Mouse (Mus musculus) gastrocnemius, postnatal 36 days (tissue): ENCODE measurements at regions not wholly inside any gene's neighbourhood (a gene's known extent, or its start where the extent isn't known, plus 50 kb on each side); places are given as distances from the start of the nearest gene placed in this dataset.

Experiments used
- DNase-seq, 2 experiments: peaks; one replicate each; pipeline ENCODE4 v3.0.0; 2022
- intact Hi-C: fragments of 180-260 bp; cut with DNase I; formaldehyde crosslinking; loops from one replicate; pipeline ENCODE4 v1.15.1; 2025

DNA sequence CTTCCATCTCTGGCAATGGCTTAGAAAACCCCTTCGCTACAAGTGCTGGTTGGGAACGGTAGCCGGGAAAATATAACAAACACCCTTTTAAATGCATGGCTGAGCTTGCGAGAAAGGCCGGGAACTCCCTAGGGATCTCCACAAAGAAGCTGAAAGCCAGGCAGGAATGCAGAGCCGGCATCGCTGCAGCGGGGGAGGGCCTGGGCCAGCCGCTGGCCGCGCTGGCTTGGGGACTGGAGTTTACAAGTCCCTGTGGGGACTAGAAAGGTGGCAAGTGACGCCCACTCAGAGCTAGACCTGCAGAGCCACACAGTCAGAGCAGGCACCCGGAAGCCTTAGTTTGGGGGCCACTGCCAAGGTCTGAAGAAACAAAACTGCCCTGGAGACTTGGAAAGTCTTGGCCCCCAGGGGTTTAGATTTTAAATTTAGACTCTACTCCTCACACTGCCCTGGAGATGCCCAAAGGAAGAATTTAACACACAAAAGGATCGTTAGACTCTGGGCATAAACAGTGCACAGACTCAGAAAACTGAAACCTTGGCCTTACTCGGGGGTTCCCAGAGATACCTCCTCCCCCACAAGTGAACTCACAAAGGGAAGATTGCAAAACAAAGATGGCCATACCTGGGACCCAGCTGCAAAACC, 59.4 kb downstream of the 1700001O22Rik start:
- DNase-seq = peak in 1 of 2 experiments; percentile 55
- intact Hi-C loops = no loop called here

DNA sequence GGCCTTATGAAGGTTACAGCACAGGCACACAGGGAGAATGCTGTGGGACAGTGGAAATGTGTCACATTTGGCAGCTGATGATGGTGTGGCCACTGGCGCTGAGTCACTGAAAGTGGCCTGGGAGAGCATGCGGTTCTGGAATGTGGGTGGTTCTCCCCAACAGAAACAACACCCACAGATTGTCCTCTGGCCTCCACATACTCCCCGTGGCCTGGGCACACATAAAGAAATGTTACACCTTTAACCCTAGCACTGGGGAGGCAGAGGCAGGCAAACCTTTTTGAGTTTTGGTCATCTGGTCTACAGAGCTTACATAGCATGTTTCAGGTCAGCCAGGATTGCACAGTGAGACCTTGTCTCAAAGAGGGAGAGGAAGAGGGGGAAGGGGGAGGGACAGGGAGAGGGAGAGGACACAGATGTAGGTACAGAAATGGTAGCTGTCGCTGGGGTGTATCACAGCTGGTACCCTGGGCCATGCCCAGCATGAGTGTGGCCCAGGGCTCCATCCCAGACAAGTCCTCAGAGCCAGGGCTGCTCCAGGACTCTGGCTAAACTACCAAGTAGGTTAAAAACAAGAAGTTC, 60.1 kb downstream of the 1700001O22Rik start:
- no peak for DNase-seq
- intact Hi-C loops = no loop called here

DNA sequence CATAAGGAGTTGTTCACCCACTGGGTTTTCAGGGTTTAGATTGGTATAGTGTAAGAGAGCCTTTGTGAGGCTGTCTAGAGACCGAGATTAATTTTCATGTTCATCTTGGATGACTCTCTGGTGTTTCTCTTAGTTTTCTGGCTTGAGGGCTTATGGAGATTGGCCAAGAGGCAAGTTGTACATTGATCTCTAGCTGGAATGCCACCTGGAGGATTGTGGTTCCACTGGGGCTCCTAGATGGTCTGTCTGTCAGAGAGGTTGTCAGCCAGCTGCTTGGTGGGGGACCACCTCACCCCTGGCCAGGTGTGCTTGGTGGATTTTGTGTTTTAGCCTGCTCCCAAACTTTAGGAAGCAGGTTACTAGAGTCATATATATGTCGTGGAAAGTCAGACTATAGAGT, 62.0 kb downstream of the 1700001O22Rik start:
- intact Hi-C loops = no loop called here

GRCm38 (mm10) chr2:30737759-30738158, 65.7 kb downstream of the 1700001O22Rik start:
- no peak for DNase-seq
- intact Hi-C loops = no loop called here

More for the DNA sequence above, 62.0 kb downstream of the 1700001O22Rik start:
- no peak for DNase-seq

GRCm38 (mm10) chr2:30736705-30737104, 66.8 kb downstream of the 1700001O22Rik start:
- intact Hi-C loops = no loop called here
- no peak for DNase-seq

DNA sequence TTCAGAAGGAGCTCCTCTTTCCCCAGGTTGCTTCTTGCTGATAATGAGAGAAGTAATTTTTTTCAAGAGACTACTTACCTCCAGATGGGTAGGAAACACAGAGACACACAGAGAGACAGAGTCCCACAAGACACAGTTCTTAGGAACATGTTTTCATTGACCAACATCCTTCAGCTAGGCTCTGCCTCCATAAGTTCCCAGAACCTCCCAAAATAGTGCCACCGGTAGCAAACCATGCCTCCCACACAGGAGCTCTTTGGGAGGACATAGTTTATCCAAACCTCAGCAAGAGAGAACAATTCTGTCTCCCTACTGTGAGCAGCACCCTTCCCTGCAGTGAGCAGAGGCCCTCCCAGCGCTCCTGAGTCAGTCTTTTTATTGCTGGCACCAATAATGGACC, 67.2 kb downstream of the 1700001O22Rik start:
- DNase-seq = no peak
- intact Hi-C loops = no loop called here

- DNase-seq = no peak
Observed at GRCm38 (mm10) chr2:30733853-30734252, 69.6 kb downstream of the 1700001O22Rik start.

DNA sequence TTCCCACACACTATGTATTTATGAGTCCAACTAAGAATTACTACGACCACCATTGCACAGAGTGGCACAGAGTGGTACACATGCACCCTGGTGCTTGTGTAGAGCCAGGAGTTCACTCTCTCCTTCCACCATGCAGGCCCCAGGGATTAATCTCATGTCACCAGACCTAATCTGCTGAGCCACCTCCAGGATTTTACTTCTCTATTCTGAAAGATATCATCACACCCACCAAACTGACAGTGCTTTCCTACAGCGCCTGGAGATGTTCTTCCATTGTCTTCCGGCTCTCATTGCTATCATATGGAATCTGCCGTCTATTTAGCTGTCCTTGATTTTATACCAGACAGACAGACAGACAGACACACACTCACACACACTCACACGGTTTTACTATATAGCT, 71.6 kb downstream of the 1700001O22Rik start:
- intact Hi-C loops = no loop called here
- no peak for DNase-seq

More at GRCm38 (mm10) chr2:30733853-30734252, 69.6 kb downstream of the 1700001O22Rik start:
- intact Hi-C loops = no loop called here

DNA sequence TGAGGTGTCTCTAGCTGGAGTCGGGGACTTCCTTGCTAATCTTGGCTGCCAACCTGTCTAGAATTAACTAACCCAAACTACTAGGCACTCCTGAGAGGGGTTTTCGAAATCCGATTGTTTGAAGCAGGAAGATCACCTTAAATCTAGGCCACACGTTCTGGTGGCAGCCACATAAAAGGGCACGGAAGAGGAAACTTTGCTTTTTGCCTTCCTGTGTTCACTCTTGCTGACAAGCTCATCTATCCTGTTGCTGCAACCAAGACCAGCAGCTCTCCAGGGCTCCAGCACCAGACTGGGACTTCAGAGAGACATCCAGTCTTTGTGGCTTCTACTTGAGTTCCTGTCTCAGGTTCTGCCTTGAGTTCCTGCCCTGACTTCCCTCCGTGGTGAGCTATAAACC, 75.5 kb downstream of the 1700001O22Rik start:
- intact Hi-C loops = no loop called here
- DNase-seq = no peak

GRCm38 (mm10) chr2:30725601-30726489, 77.6 kb downstream of the 1700001O22Rik start:
- intact Hi-C loops = no loop called here
- DNase-seq = no peak

- intact Hi-C loops = no loop called here
- no peak for DNase-seq
Observed at GRCm38 (mm10) chr2:30725186-30725585, 78.3 kb downstream of the 1700001O22Rik start.

- no peak for DNase-seq
- intact Hi-C loops = loop anchor here (5.0 kb wide), 1 partner anchor 48 kb away; no protein-coding TSS in a partner anchor
Observed at GRCm38 (mm10) chr2:30724521-30724920, 78.9 kb downstream of the 1700001O22Rik start.

DNA sequence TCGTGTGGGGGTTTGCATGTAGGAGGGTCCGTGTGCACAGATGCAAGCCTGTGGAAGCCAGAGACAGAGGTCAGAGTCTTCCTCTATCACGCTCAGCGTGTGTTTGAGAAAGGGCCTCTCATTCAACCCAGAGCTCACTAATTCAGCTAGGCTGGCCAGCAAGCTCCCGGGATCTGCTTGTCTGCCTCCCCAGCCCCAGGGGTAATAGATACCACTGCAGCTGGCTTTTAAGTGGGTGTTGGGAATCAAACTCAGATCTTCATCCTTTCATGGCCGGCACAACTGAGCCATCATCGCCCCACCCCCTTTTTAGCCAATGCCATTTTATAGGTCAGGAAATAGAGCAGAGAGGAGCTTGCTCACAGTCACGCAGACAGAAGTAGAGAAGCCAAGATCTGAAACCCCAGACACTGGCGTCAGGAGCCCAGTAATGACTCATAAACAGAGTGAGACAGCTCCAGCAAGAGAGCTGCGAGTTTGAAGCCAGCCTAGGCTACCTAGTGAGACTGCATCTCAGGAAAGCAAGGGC, 80.3 kb downstream of the 1700001O22Rik start:
- intact Hi-C loops = loop anchor here (5.0 kb wide), 1 partner anchor 49 kb away; no protein-coding TSS in a partner anchor
- DNase-seq = no peak

DNA sequence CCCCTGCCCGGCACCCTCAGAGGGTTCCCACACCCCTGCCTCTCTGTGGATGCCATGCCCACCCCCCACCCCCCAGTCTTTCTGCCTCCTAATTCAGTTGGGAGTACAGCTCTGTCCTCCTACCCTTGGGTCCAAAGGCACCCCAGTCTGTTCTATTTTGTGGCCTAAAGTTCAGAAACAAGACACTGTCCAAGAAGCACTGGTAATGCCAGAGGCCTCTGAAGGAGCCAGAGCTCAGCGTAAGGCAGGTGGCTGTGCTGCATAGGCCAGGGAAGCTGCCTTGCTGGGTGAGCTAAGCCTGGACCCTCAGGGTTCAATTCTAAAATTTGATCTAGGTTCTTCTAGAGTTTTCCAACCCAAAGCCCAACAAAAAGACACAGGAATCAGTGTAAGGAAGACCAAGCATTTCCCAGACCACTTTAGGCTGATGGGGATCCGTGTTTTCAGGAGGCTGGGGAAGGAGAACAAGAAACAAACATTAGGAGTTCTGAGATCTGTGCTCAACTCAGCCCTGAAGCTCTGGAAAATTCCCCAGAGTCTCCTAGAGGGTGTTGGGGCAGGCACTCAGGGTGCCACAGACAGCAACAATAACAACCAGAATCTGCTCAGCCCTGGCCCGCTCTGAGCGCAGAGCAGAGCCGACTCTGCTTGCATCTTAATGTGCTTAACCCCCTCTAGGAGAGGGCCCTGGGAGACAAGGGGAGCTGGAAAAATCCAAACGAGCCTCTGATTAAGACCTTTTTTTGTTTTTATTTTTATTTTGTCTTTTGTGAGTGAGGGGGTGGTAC, 81.0 kb downstream of the 1700001O22Rik start:
- no peak for DNase-seq
- intact Hi-C loops = loop anchor here (5.0 kb wide), 1 partner anchor 50 kb away; no protein-coding TSS in a partner anchor

GRCm38 (mm10) chr2:30721473-30722262, 81.8 kb downstream of the 1700001O22Rik start:
- no peak for DNase-seq
- intact Hi-C loops = loop anchor here (5.0 kb wide), 1 partner anchor 51 kb away; no protein-coding TSS in a partner anchor

DNA sequence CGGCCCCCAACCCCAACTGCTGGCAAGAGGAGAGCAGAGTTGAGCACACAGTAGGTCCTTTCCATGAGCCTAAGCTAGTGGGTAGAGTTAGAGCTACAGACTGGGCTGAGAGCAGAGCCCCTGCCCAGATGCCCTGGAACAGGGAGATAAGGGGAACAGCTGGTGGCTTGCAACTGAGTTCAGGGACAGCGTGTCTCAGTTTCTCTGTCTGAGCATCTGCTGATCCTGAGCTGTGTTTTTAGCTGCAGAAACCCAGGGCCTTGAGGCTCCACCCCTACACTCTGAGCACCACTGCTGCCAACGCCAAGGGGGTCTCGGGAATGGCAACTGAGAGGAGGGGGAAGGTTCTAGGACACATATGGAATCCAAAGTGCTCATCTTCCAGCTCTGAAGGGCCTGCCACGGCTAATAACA, 82.4 kb downstream of the 1700001O22Rik start:
- intact Hi-C loops = loop anchor here (5.0 kb wide), 1 partner anchor 51 kb away; no protein-coding TSS in a partner anchor
- no peak for DNase-seq

- intact Hi-C loops = loop anchor here (5.0 kb wide), 1 partner anchor 52 kb away; no protein-coding TSS in a partner anchor
- no peak for DNase-seq
Observed at GRCm38 (mm10) chr2:30720291-30720690, 83.2 kb downstream of the 1700001O22Rik start.

GRCm38 (mm10) chr2:30719611-30720290, 83.7 kb downstream of the 1700001O22Rik start:
- peak in 1 of 2 experiments; percentile 55 for DNase-seq
- intact Hi-C loops = loop anchor here (2.0 to 5.0 kb wide), 2 partner anchors 53 to 247 kb away; no protein-coding TSS in a partner anchor
